Mouse (Mus musculus): ENCODE results near the gene Kcna10. TPM values are rescaled to one million over a fixed set of nuclear protein-coding genes. Genes with fewer than 3 reads are reported as not detected.

The Kcna10 gene
- polyA plus RNA-seq (2015; fragmentation: Nextera tagmentation; extraction: Ambion mirVana): not detected in 2 replicates

DNA sequence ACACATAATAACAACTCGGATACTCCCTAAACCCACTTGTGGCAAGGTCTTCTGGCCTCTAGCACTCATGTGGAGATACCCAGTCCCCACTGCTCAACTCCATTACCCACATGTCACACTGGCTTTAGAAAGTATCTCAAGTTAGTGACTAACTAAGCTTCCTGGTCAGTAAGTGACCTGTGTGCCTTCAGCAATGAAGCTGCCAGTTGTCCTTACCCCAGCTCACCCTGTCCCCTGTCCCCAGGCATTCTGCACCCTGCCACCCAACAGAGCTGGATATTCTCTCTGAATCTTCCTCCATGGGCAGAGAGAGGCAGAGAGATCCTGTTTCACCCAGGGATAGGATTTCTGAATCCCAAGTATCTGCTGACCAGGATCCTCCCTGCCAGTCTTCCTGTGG, at the start of gene Kcna10:
Gene Kcna10 (plus strand): TSS at position 301 of the 400 bp plus-strand sequence.
- Histone ChIP-seq H3K9me3 (ENCODE audit: low read length) (no peaks in the 10 kb centered on the region), H3K27ac (ENCODE audit: low read length) (no peak within 1 kb of the TSS), H3K9ac (replicated peaks; ENCODE audit: low read length) (no peak within 1 kb of the TSS), H3K27me3 (ENCODE audit: insufficient read depth, low read length) (no peaks in the 10 kb centered on the region), H3K36me3 (ENCODE audit: insufficient read depth, low read length) (no peaks in the 10 kb centered on the region), H3K4me2 (replicated peaks; ENCODE audit: low read depth, low read length) (no peak within 1 kb of the TSS), H3K4me3 (ENCODE audit: low read length) (no peak within 1 kb of the TSS), H3K4me1 (ENCODE audit: insufficient read depth, low read length) (no peaks in the 10 kb centered on the region)
- WGBS: 83% methylated on average over 1 of the region's 1 CpGs
- ATAC-seq (ENCODE audit: low FRiP score, low TSS enrichment): no peak

DNA sequence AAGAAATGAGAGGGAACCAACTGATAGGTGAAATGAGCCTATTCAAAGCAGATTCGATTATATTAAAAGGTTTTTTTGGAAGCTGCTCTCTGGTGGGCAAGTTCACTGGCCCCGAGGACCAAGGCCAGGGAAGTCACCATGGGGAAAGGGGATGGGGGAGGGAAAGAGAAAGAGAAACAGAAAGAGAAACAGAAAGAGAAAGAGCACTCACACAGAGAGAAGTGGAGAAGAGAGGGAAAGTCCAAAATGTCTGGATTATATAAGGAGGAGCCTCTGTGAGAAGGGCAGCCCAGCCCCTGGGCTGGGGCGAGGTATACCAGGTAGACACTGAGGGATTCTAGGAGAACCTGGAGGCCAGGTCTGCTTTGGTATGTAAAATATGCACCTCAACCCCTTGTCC, 48.4 kb upstream of the Kcna10 start:
- Histone ChIP-seq H3K9me3 (ENCODE audit: low read length) (no peaks in the 10 kb centered on the region), H3K27ac (ENCODE audit: low read length) (no peak overlapping the region), H3K9ac (replicated peaks; ENCODE audit: low read length) (no peak overlapping the region), H3K36me3 (ENCODE audit: insufficient read depth, low read length) (no peaks in the 10 kb centered on the region), H3K4me1 (ENCODE audit: insufficient read depth, low read length) (no peaks in the 10 kb centered on the region), H3K27me3 (ENCODE audit: insufficient read depth, low read length) (no peaks in the 10 kb centered on the region), H3K4me3 (ENCODE audit: low read length) (no peak overlapping the region), H3K4me2 (replicated peaks; ENCODE audit: low read depth, low read length) (no peak overlapping the region)
- WGBS: 84% methylated on average over 3 of the region's 3 CpGs
- ATAC-seq (ENCODE audit: low FRiP score, low TSS enrichment): no peak

DNA sequence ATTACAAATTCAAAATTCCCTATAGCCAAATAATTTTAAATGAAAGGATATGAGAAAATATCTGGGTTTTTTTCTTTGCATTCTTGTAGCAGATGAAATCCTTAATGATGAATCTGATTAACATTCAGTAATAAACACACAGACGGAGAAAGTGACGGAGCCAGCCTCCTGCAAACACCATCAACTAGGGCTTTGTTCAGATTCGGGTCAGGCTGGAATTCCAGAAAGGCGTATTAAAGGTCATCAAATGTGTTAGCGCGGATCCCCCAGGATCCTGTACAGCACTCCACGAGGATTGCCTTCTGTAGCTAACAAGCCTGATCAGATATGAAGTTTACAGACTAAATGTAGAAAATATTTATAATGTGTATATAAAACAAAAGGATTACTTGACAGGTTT, 35.7 kb upstream of the Kcna10 start:
- no peak for ATAC-seq (ENCODE audit: low FRiP score, low TSS enrichment)
- Histone ChIP-seq H3K27ac (ENCODE audit: low read length) (no peak overlapping the region), H3K4me1 (ENCODE audit: insufficient read depth, low read length) (no peaks in the 10 kb centered on the region), H3K36me3 (ENCODE audit: insufficient read depth, low read length) (no peaks in the 10 kb centered on the region), H3K9me3 (ENCODE audit: low read length) (no peaks in the 10 kb centered on the region), H3K4me3 (ENCODE audit: low read length) (no peak overlapping the region), H3K9ac (replicated peaks; ENCODE audit: low read length) (no peak overlapping the region), H3K4me2 (replicated peaks; ENCODE audit: low read depth, low read length) (no peak overlapping the region), H3K27me3 (ENCODE audit: insufficient read depth, low read length) (no peaks in the 10 kb centered on the region)
- 79% methylated on average over 7 of the region's 7 CpGs for WGBS

DNA sequence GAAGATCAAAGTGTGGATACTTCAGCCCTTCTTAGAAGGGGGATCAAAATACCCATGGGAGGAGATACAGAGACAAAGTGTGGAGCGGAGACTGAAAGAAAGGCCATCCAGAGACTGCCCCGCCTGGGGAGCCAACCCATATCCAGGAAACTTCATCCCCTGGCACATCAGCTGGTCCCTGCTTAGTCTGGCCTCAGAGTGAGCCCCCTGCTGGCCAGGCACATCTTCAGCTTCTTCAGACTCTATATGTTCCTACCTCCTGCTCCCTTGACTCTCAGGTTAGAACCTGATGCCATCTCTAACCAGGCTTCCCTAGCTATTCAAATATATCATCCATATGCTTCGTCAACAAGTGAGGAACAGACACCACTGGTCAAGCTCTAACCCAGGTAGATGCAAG, 33.9 kb upstream of the Kcna10 start:
- Histone ChIP-seq H3K27me3 (ENCODE audit: insufficient read depth, low read length) (no peaks in the 10 kb centered on the region), H3K4me3 (ENCODE audit: low read length) (no peak overlapping the region), H3K9me3 (ENCODE audit: low read length) (no peaks in the 10 kb centered on the region), H3K9ac (replicated peaks; ENCODE audit: low read length) (no peak overlapping the region), H3K4me2 (replicated peaks; ENCODE audit: low read depth, low read length) (no peak overlapping the region), H3K4me1 (ENCODE audit: insufficient read depth, low read length) (no peaks in the 10 kb centered on the region), H3K36me3 (ENCODE audit: insufficient read depth, low read length) (no peaks in the 10 kb centered on the region), H3K27ac (ENCODE audit: low read length) (no peak overlapping the region)
- no peak for ATAC-seq (ENCODE audit: low FRiP score, low TSS enrichment)
- 77% methylated on average over 3 of the region's 3 CpGs for WGBS

DNA sequence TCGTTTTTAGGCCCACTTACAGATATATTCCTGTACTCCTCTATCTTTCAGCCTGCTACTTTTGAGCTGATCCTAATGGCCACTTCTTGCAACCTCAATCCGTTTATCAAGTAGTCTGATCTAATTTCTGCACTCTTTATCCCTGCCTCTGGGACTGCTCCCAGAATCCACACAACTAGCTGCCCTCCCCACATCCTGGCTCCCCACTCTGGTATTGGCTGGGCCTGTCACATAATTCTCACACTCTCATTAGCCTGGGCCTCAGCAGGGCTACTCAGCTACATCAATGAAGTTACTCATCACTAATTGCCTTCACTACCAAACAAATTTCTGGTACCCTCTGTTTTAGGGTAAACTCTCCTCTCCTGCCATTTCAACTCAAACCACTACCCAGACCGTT, 32.4 kb upstream of the Kcna10 start:
- H3K4me2 ChIP-seq (replicated peaks; ENCODE audit: low read depth, low read length): no peak overlapping the region

DNA sequence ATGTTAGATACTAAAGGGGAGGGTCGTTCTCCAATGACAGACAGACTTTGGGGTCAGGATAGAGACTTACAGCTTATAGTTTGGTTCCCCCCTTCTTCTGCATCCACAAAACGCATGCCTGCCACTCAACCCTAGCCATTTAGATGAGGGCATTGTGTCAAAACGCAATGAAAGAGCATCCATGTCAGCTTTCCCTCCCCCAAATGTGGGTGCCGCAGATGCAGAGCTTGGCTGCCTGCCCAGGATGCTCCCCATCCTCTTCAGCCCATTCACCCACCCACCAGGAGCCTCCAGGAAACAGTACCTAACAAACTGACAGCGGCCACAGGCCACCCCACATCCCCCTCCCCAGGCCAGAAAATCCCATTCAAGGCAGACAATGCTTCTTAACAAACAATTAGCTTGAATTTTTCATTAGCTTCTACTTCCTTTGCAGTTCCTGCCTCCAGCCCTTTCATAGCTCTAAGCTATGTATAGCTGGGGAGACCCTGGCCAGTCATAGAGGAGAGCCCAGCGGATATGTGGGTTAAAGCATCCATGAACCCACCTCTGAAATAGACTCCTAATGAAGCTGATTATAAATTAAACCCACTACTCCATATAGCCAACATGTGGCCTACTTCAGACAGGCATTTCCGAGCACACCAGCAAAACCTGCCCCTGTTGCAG, 31.9 kb upstream of the Kcna10 start:
- ATAC-seq (ENCODE audit: low FRiP score, low TSS enrichment): no peak
- no peaks in the 10 kb centered on the region for H3K27me3 ChIP-seq (ENCODE audit: insufficient read depth, low read length)
- WGBS: 58% methylated on average over 7 of the region's 7 CpGs
- H3K9me3 ChIP-seq (ENCODE audit: low read length): no peaks in the 10 kb centered on the region
- no peak overlapping the region for H3K27ac ChIP-seq (ENCODE audit: low read length)
- H3K4me1 ChIP-seq (ENCODE audit: insufficient read depth, low read length): no peaks in the 10 kb centered on the region
- no peak overlapping the region for H3K9ac ChIP-seq (replicated peaks; ENCODE audit: low read length)
- H3K36me3 ChIP-seq (ENCODE audit: insufficient read depth, low read length): no peaks in the 10 kb centered on the region
- no peak overlapping the region for H3K4me2 ChIP-seq (replicated peaks; ENCODE audit: low read depth, low read length)
- H3K4me3 ChIP-seq (ENCODE audit: low read length): no peak overlapping the region

More for the DNA sequence above, 32.4 kb upstream of the Kcna10 start:
- Histone ChIP-seq H3K27me3 (ENCODE audit: insufficient read depth, low read length) (no peaks in the 10 kb centered on the region), H3K27ac (ENCODE audit: low read length) (no peak overlapping the region), H3K9ac (replicated peaks; ENCODE audit: low read length) (no peak overlapping the region), H3K36me3 (ENCODE audit: insufficient read depth, low read length) (no peaks in the 10 kb centered on the region), H3K4me1 (ENCODE audit: insufficient read depth, low read length) (no peaks in the 10 kb centered on the region), H3K9me3 (ENCODE audit: low read length) (no peaks in the 10 kb centered on the region), H3K4me3 (ENCODE audit: low read length) (no peak overlapping the region)
- WGBS: 50% methylated on average over 3 of the region's 3 CpGs
- no peak for ATAC-seq (ENCODE audit: low FRiP score, low TSS enrichment)

DNA sequence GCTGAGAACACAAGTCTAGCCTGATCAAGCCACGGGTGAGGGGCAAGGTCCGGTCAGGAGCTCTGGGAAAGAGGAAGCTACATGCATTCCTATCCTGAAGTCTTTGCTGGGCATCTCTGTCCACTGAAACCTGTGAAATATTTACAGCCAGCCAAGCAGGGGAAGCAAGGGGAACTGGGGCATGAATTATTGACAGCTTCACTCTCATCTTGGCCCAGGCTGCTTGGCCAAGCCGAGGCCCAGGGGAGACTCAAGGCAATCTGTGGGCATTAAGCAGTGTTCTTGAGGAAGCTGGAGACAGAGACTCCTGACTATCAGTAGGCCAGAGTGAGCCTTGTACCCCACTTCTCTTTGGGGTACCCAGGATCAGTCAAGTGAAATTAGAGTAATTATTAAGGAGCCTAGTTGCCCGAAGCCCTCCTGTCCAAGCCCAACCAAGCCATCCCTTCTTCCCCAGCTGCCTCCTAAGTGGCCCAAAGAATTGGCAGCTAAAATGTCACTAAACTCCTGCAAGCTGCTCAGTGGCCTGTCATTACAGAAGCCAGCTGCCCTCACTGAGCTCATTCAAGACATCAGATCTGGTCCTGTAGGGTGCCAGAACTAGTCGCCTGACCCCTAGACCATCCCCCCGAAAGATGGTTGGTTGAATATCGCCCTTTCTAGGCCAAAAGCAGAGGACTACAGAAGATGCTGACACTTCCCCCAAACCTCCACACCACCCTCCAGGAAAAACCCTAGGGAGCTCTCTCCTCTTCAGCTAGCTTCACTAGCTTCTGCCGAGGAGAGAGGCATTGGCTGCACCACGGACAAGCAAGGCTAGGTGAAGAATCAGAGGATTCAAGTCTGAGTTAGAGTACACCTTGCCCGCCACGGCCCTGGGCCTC, 28.8 kb upstream of the Kcna10 start:
- Histone ChIP-seq H3K27me3 (ENCODE audit: insufficient read depth, low read length) (no peaks in the 10 kb centered on the region), H3K27ac (ENCODE audit: low read length) (no peak overlapping the region), H3K4me3 (ENCODE audit: low read length) (no peak overlapping the region), H3K36me3 (ENCODE audit: insufficient read depth, low read length) (no peaks in the 10 kb centered on the region), H3K9ac (replicated peaks; ENCODE audit: low read length) (no peak overlapping the region), H3K9me3 (ENCODE audit: low read length) (no peaks in the 10 kb centered on the region), H3K4me2 (replicated peaks; ENCODE audit: low read depth, low read length) (no peak overlapping the region), H3K4me1 (ENCODE audit: insufficient read depth, low read length) (no peaks in the 10 kb centered on the region)
- peak; percentile 79 for ATAC-seq (ENCODE audit: low FRiP score, low TSS enrichment)
- 84% methylated on average over 11 of the region's 11 CpGs for WGBS

DNA sequence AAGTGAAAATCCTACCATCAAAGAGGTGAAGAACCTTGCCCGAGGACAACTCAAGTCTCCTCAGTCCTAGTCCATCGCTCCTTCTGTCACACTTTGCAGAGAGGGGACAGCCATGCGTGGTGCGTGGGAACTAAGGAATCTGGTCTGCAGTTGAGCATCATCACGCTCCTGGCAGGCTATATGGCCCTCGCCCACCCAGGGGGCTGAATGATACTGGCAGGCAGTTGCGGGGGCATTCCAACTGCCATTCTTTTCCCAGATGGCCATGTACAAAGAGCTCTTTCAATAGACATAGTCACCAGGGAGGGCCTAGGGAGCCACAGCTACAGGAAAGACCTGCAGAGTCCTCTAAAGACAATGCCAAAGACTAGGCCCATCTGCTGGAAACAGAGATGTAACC, 24.0 kb upstream of the Kcna10 start:
- H3K4me3 ChIP-seq (ENCODE audit: low read length): no peak overlapping the region
- H3K4me1 ChIP-seq (ENCODE audit: insufficient read depth, low read length): 0 out of 2 replicates have a peak, but pooled peaks cover 5% of the 10 kb centered on the region
- H3K27me3 ChIP-seq (ENCODE audit: insufficient read depth, low read length): no peaks in the 10 kb centered on the region
- H3K27ac ChIP-seq (ENCODE audit: low read length): no peak overlapping the region
- 89% methylated on average over 7 of the region's 7 CpGs for WGBS
- no peaks in the 10 kb centered on the region for H3K9me3 ChIP-seq (ENCODE audit: low read length)
- H3K4me2 ChIP-seq (replicated peaks; ENCODE audit: low read depth, low read length): no peak overlapping the region
- ATAC-seq (ENCODE audit: low FRiP score, low TSS enrichment): no peak
- H3K9ac ChIP-seq (replicated peaks; ENCODE audit: low read length): no peak overlapping the region
- H3K36me3 ChIP-seq (ENCODE audit: insufficient read depth, low read length): no peaks in the 10 kb centered on the region

DNA sequence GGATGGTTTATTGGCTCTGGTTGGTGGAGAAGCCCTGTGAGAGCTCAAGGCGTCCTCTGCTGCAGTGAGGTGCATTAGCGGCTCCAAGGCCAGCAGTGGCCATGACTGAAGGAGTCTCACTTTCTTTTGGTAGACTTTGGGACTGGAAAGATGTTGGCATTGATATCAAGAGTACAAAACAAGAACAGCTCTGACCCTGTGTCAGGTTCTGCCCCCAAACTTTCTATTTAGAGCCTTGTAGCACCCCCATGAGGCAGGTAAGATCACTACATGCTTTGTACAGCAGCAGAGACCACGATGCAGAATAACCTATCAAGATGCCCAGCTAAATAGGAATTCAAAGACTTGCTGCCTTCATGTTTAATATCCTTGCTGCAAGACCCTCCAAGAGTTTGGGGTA, 23.4 kb upstream of the Kcna10 start:
- Histone ChIP-seq H3K27ac (ENCODE audit: low read length) (no peak overlapping the region), H3K4me2 (replicated peaks; ENCODE audit: low read depth, low read length) (peak overlapping the region; percentile 49), H3K36me3 (ENCODE audit: insufficient read depth, low read length) (no peaks in the 10 kb centered on the region), H3K9me3 (ENCODE audit: low read length) (no peaks in the 10 kb centered on the region), H3K4me3 (ENCODE audit: low read length) (no peak overlapping the region), H3K9ac (replicated peaks; ENCODE audit: low read length) (no peak overlapping the region), H3K27me3 (ENCODE audit: insufficient read depth, low read length) (no peaks in the 10 kb centered on the region), H3K4me1 (ENCODE audit: insufficient read depth, low read length) (0 out of 2 replicates have a peak, but pooled peaks cover 5% of the 10 kb centered on the region)
- no peak for ATAC-seq (ENCODE audit: low FRiP score, low TSS enrichment)
- 63% methylated on average over 3 of the region's 3 CpGs for WGBS

DNA sequence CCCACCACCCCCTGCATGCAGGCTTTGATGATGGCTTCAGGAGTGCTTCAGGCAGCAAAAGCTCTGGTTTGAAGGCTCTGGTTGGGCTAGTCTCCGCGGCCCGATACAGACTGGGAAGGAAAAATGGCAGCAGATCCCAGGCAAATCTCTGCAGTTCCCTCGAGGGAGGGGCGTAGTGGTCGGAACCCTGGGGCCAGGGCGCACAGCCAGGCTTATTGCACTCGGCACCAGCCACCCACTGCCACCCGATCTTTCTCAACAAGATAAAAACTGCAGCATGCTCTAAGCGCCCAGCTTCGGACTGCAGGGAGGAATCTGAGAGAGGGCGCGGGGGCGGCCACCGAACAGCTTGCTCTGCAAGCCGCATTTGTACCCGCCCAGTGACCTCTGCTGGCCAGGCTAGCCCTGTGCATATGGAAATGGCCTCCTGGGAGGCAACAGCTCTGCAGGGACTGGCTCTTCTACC, 23.0 kb upstream of the Kcna10 start:
- Histone ChIP-seq H3K4me3 (ENCODE audit: low read length) (peak overlapping the region; percentile 26), H3K9me3 (ENCODE audit: low read length) (no peaks in the 10 kb centered on the region), H3K27ac (ENCODE audit: low read length) (no peak overlapping the region), H3K9ac (replicated peaks; ENCODE audit: low read length) (no peak overlapping the region), H3K4me2 (replicated peaks; ENCODE audit: low read depth, low read length) (peak overlapping the region; percentile 49), H3K27me3 (ENCODE audit: insufficient read depth, low read length) (no peaks in the 10 kb centered on the region), H3K4me1 (ENCODE audit: insufficient read depth, low read length) (0 out of 2 replicates have a peak, but pooled peaks cover 5% of the 10 kb centered on the region), H3K36me3 (ENCODE audit: insufficient read depth, low read length) (no peaks in the 10 kb centered on the region)
- peak; percentile 78 for ATAC-seq (ENCODE audit: low FRiP score, low TSS enrichment)
- WGBS: 3% methylated on average over 17 of the region's 17 CpGs
